Mouse (Mus musculus) heart, postnatal 0 days (tissue): ENCODE measurements around the gene Fbxl12. TPM values are rescaled to one million over a fixed set of nuclear protein-coding genes. Genes with fewer than 3 reads are reported as not detected.

Source experiments
- ATAC-seq: fragments of 200-750 bp; cut with Nextera tagmentation; 2 replicates; pipeline ENCODE4 v1.8.0; 2017; ENCODE audit warnings: low read depth, moderate number of reproducible peaks, moderate library complexity; ENCODE audit not compliant: insufficient read depth
- DNase-seq: peaks from one replicate; pipeline ENCODE4 v3.0.0-alpha.2; 2016; ENCODE audit warnings: low spot score
- H3K27ac ChIP-seq: fragments of 300-500 bp; sonication (generic); 2 replicates; pipeline ENCODE4 v1.5.1; 2014; ENCODE audit warnings: low read depth, mild to moderate bottlenecking
- H3K27me3 ChIP-seq: fragments of 300-500 bp; sonication (generic); 2 replicates; pipeline ENCODE4 v1.6.1; 2014; ENCODE audit warnings: low read length, mixed read lengths; ENCODE audit not compliant: control insufficient read depth, insufficient read depth
- H3K36me3 ChIP-seq: fragments of 300-500 bp; sonication (generic); replicated peaks from 2 replicates; pipeline ENCODE4 v1.6.1; 2014; ENCODE audit warnings: low read length, mixed read lengths; ENCODE audit not compliant: control insufficient read depth, insufficient read depth
- H3K4me1 ChIP-seq: fragments of 300-500 bp; sonication (generic); 2 replicates; pipeline ENCODE4 v1.6.1; 2014; ENCODE audit warnings: antibody characterized with exemption; ENCODE audit not compliant: control insufficient read depth, insufficient read depth
- H3K4me2 ChIP-seq: fragments of 300-500 bp; sonication (generic); 2 replicates; pipeline ENCODE4 v1.6.1; 2014; ENCODE audit warnings: low read depth, mild to moderate bottlenecking, low read length, moderate library complexity
- H3K4me3 ChIP-seq: fragments of 300-500 bp; sonication (generic); 2 replicates; pipeline ENCODE4 v1.5.1; 2014; ENCODE audit warnings: low read depth, low read length
- H3K9ac ChIP-seq: fragments of 300-500 bp; sonication (generic); replicated peaks from 2 replicates; pipeline ENCODE4 v1.6.1; 2014; ENCODE audit warnings: low read depth, low read length, mixed read lengths
- H3K9me3 ChIP-seq: fragments of 300-500 bp; sonication (generic); replicated peaks from 2 replicates; pipeline ENCODE4 v1.6.1; 2016; ENCODE audit warnings: low read length; ENCODE audit not compliant: control insufficient read depth
- CTCF ChIP-seq: IDR thresholded peaks from 2 replicates; pipeline ENCODE4 v1.5.1; 2016; ENCODE audit warnings: antibody characterized with exemption, control low read depth, low read depth
- EP300 ChIP-seq: IDR thresholded peaks from 2 replicates; pipeline ENCODE4 v1.6.1; 2016; ENCODE audit warnings: antibody characterized with exemption, low read depth
- WGBS: fragments of 180-500 bp; shearing (Covaris S2); extraction: QIAGEN DNeasy Blood & Tissue Kit; methylation state at CpG from one replicate; pipeline ENCODE4 v1.1.7; 2014; 5-methylcytosine and 5-hydroxymethylcytosine counted together
- polyA plus RNA-seq: library from polyadenylated mRNA; unstranded; fragments of >200 nt; fragmentation: Nextera tagmentation; extraction: Ambion mirVana; gene quantifications from 2 replicates; pipeline ENCODE4 v1.2.1, GENCODE M21; 2015
- total RNA-seq: library from RNA; depleted of rRNA; stranded (reverse); fragments of >200 nt; gene quantifications from 2 replicates; pipeline ENCODE4 v1.2.3, GENCODE M21; 2014; ENCODE audit warnings: low replicate concordance

The Fbxl12 gene
- total and polyA plus RNA-seq, 2 experiments from 2014 or later, result 12.7 to 20.8 TPM

DNA sequence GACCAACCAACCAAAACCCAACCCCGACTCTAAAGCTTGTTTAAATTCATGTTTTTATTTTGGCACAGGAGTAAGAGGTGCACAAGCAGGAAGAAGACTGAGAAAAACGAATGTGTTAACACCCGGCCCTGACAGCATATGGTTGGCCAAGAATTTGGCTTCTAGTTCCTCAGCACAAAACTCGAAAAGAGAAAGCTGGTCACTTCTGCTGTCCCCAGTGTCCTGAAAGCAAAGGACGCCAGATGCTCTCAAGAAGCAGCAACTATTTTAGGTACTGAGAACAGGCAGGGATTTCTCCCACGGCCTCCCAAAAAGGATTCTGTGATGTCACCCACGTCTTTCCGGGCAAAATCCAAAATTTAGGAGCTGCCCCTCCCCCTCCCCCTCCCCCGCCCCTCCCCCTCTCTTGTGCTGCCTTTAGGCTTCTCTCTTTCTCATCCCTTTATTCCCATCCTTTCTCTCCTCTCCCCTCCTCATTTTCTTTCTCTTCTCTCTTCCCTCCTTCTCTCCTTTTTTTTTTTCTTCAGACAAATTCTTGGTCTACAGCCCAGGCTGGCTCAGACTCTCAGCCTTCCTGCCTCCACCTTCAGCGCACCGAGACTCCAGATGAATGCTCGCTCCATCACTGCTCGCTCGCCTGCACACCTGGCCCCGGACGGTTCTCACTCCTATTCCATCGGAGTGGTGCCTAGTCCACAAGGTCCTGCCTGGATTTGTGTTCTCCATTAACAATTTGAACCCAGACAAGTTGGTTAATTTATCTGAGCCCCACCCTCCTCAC is 40.7 kb upstream of the Fbxl12 start:
- Histone ChIP-seq H3K4me3 (no peak overlapping the region), H3K9ac (no peak overlapping the region), H3K27me3 (no peaks in the 10 kb centered on the region), H3K27ac (no peak overlapping the region), H3K36me3 (no peaks in the 10 kb centered on the region), H3K9me3 (no peaks in the 10 kb centered on the region), H3K4me2 (no peak overlapping the region), H3K4me1 (no peaks in the 10 kb centered on the region)
- 50% methylated on average over 17 of the region's 17 CpGs for WGBS
- DNase-seq, result no peak
- no peak for ATAC-seq
- TF ChIP-seq EP300 (no peak), CTCF (no peak)

DNA sequence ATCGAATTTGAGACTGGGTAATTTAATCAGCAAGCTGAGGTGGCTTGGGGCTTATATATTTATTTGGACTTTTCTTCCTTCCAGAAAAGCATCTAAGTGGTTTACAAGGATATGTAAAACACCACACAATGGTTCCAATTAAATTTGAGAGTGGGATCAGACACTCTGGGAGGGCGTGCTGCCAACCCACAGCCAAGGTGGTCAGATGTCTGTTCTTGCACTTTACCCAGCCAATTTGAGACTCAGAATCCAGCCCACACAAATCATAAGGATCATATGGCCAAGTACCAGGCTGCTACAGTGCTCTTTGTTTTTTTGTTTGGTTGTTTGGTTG is 37.8 kb upstream of the Fbxl12 start:
- H3K36me3 ChIP-seq, result no peaks in the 10 kb centered on the region
- DNase-seq, result no peak
- no peak for TF ChIP-seq EP300
- TF ChIP-seq CTCF, result no peak
- H3K27me3 ChIP-seq, result no peaks in the 10 kb centered on the region
- H3K4me1 ChIP-seq, result no peaks in the 10 kb centered on the region
- no peaks in the 10 kb centered on the region for H3K9me3 ChIP-seq
- ATAC-seq, result no peak
- H3K27ac ChIP-seq, result no peak overlapping the region
- H3K4me2 ChIP-seq, result no peak overlapping the region
- WGBS, result 69% methylated on average over 2 of the region's 2 CpGs
- no peak overlapping the region for H3K9ac ChIP-seq
- H3K4me3 ChIP-seq, result no peak overlapping the region

DNA sequence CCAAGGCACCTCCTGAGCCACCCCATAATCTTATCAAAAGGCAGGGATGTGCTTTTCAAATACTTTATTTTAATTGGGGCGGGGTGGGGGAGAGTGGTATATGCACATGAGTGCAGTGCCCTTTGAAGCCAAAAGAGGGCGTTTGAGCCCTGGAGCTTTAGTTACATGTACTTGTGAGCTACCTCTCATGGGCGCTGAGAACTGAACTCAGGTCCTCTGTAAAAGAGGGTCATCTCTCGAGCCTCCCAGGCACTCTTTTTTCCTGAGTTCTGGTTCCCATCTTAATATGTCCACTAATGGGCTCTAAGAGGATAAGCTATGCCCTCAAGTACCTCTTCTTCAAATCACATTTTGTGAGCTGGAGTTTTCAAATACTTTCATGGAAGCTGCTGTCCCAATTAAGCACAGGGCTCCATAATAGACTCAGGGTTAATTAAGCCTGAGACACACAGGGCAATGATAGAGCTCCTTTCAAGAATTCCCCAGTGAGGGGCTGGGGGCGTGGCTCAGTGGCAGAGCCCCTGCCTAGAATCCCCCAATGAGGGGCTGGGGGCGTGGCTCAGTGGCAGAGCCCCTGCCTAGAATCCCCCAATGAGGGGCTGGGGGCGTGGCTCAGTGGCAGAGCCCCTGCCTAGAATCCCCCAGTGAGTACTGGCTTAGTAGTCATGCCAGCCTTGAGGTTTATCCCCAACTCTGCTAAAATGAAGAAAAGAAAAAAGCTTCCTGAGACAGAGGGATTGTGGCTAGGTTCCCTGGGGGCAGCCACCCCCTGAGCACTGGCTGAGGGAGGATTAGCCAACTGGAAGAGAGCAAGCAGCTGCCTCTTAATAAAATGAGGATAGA is 37.2 kb upstream of the Fbxl12 start:
- Histone ChIP-seq H3K4me2 (no peak overlapping the region), H3K27ac (no peak overlapping the region), H3K36me3 (no peaks in the 10 kb centered on the region), H3K9ac (no peak overlapping the region), H3K27me3 (no peaks in the 10 kb centered on the region), H3K4me3 (no peak overlapping the region), H3K4me1 (no peaks in the 10 kb centered on the region), H3K9me3 (no peaks in the 10 kb centered on the region)
- TF ChIP-seq EP300, result no peak
- no peak for TF ChIP-seq CTCF
- 44% methylated on average over 6 of the region's 7 CpGs for WGBS
- ATAC-seq, result no peak
- no peak for DNase-seq

DNA sequence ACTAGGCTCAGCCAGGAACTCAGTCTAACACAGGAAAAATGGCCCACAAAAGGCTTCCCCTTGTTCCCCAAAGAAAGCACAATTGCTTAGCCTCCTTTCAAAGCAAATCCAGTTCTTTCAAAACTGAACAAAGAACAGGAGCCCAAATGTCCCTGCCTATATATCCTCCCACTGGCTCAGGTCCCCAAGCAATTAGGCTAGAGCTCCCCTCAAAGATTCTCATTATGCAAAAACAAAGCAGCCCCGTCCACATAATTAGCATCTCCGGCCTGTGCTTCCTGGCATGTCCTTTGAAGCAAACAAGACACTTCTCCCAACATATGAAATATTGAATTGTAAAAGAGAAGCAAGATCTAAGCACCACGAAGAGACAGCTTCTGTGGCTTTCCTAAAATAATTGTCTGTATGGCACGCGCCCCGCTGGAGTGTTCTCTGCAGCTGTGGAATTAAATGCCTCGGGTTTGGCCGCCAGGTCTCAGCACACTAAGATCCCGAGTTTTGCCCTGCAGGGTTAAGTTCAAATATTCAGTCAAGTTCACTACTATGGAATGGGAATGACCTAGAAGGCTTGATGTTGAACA is 35.9 kb upstream of the Fbxl12 start:
- Histone ChIP-seq H3K9ac (no peak overlapping the region), H3K4me2 (no peak overlapping the region), H3K36me3 (no peaks in the 10 kb centered on the region), H3K27ac (no peak overlapping the region), H3K4me3 (no peak overlapping the region), H3K9me3 (no peaks in the 10 kb centered on the region), H3K4me1 (no peaks in the 10 kb centered on the region), H3K27me3 (no peaks in the 10 kb centered on the region)
- no peak for TF ChIP-seq CTCF
- TF ChIP-seq EP300, result no peak
- ATAC-seq, result no peak
- DNase-seq, result no peak
- WGBS, result 79% methylated on average over 9 of the region's 9 CpGs

DNA sequence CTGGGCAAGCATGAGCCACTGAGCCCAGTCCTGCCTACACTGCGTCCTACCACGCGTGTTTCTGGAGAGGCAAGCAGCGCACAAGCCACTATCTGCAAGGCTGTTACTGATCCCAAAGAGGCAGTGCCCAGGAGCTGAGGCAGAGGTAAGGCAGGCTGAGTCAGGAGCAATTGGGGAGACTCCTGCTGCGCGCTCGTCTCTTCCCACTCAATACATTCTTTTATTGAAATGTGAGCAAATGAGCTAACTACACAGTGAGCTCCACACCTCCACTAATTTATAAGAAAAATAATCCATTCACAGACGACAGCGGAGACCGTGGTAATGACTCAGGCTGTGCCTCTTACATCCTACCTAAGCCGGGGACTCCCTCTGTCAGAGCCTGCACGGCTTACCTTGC is 33.3 kb upstream of the Fbxl12 start:
- no peak overlapping the region for H3K9ac ChIP-seq
- H3K27me3 ChIP-seq, result no peaks in the 10 kb centered on the region
- ATAC-seq, result no peak
- no peaks in the 10 kb centered on the region for H3K36me3 ChIP-seq
- H3K4me2 ChIP-seq, result no peak overlapping the region
- no peak for DNase-seq
- H3K4me1 ChIP-seq, result no peaks in the 10 kb centered on the region
- TF ChIP-seq EP300, result no peak
- TF ChIP-seq CTCF, result no peak
- H3K27ac ChIP-seq, result no peak overlapping the region
- 86% methylated on average over 12 of the region's 12 CpGs for WGBS
- H3K9me3 ChIP-seq, result no peaks in the 10 kb centered on the region
- no peak overlapping the region for H3K4me3 ChIP-seq
